In the genomic region with DNA sequence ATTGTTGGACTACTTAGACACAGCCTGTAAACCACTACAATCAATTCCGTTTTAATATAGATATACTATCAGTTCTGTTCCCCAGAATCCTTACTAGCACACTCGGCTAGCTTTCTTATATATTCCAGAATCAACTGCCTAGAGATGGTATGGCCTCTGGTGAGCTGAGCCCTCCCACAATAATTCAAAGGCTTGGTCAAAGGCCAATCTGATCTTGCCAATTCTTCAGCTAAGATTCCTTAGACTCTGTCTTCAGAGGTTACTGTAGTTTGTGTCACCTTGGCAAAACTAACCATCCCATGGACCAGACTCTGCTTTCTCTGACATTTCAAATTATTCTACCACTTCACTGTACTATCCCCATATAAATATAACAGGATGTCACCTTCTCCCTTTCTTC, we compare ENCODE assay signal across 21 mouse cellular contexts. TPM values are rescaled to one million over a fixed set of nuclear protein-coding genes. Genes with fewer than 3 reads are reported as not detected.
DNase-seq lines count a peak whose midpoint lies in the region; ATAC-seq lines count a peak whose summit lies in the region.
"Had no signal": no experiment of that assay in that cellular context is flagged by ENCODE, and none has a peak within 500 bp of the region (broad histone marks: within the 10 kb centered on the region; RNA-seq: fewer than 3 reads in every experiment).

No protein-coding gene starts in this region.

- no peak overlapping the region for H3K9ac ChIP-seq in embryonic facial prominence, embryonic 12.5 days
- no peak overlapping the region for H3K9ac ChIP-seq in embryonic facial prominence, embryonic 13.5 days
- no peak overlapping the region for H3K9ac ChIP-seq in embryonic facial prominence, embryonic 15.5 days
- H3K9ac ChIP-seq: forebrain, embryonic 13.5 days; forebrain, embryonic 15.5 days; forebrain, postnatal 0 days had no signal

- no peaks in the 10 kb centered on the region for H3K36me3 ChIP-seq in embryonic facial prominence, embryonic 12.5 days
- H3K36me3 ChIP-seq in embryonic facial prominence, embryonic 10.5 days (replicated peaks): no peaks in the 10 kb centered on the region
- no peaks in the 10 kb centered on the region for H3K36me3 ChIP-seq in embryonic facial prominence, embryonic 13.5 days
- H3K36me3 ChIP-seq in embryonic facial prominence, embryonic 15.5 days: no peaks in the 10 kb centered on the region
- H3K36me3 ChIP-seq: forebrain, embryonic 15.5 days had no signal

- no peaks in the 10 kb centered on the region for H3K9me3 ChIP-seq in embryonic facial prominence, embryonic 12.5 days
- no peaks in the 10 kb centered on the region for H3K9me3 ChIP-seq in embryonic facial prominence, embryonic 10.5 days
- no peaks in the 10 kb centered on the region for H3K9me3 ChIP-seq in embryonic facial prominence, embryonic 13.5 days
- no peaks in the 10 kb centered on the region for H3K9me3 ChIP-seq in embryonic facial prominence, embryonic 15.5 days (replicated peaks)
- H3K9me3 ChIP-seq: forebrain, embryonic 13.5 days; forebrain, embryonic 15.5 days had no signal

- H3K27me3 ChIP-seq in embryonic facial prominence, embryonic 12.5 days: no peaks in the 10 kb centered on the region
- no peaks in the 10 kb centered on the region for H3K27me3 ChIP-seq in embryonic facial prominence, embryonic 10.5 days (replicated peaks; ENCODE audit: low read depth, poor library complexity, severe bottlenecking)
- no peaks in the 10 kb centered on the region for H3K27me3 ChIP-seq in embryonic facial prominence, embryonic 13.5 days
- no peaks in the 10 kb centered on the region for H3K27me3 ChIP-seq in embryonic facial prominence, embryonic 15.5 days
- H3K27me3 ChIP-seq: forebrain, embryonic 13.5 days; forebrain, embryonic 15.5 days had no signal

- 0 out of 2 replicates have a peak, but pooled peaks cover 3% of the 10 kb centered on the region for H3K4me1 ChIP-seq in embryonic facial prominence, embryonic 12.5 days
- H3K4me1 ChIP-seq in embryonic facial prominence, embryonic 10.5 days: no peaks in the 10 kb centered on the region
- peaks cover 11% of the 10 kb centered on the region for H3K4me1 ChIP-seq in embryonic facial prominence, embryonic 13.5 days
- H3K4me1 ChIP-seq in embryonic facial prominence, embryonic 15.5 days: 0 out of 2 replicates have a peak, but pooled peaks cover 6% of the 10 kb centered on the region
- H3K4me1 ChIP-seq: forebrain, embryonic 13.5 days; forebrain, embryonic 15.5 days had no signal

- H3K4me3 ChIP-seq in embryonic facial prominence, embryonic 12.5 days: no peak overlapping the region
- H3K4me3 ChIP-seq in embryonic facial prominence, embryonic 10.5 days: no peak overlapping the region
- no peak overlapping the region for H3K4me3 ChIP-seq in embryonic facial prominence, embryonic 13.5 days
- no peak overlapping the region for H3K4me3 ChIP-seq in embryonic facial prominence, embryonic 15.5 days (replicated peaks)
- H3K4me3 ChIP-seq: forebrain, embryonic 13.5 days; forebrain, embryonic 15.5 days had no signal

- 75% methylated on average over 2 of the region's 2 CpGs for WGBS in embryonic facial prominence, embryonic 12.5 days
- 81% methylated on average over 2 of the region's 2 CpGs for WGBS in embryonic facial prominence, embryonic 10.5 days
- 63% methylated on average over 2 of the region's 2 CpGs for WGBS in embryonic facial prominence, embryonic 13.5 days
- WGBS in embryonic facial prominence, embryonic 15.5 days: 67% methylated on average over 2 of the region's 2 CpGs

- no peak for ATAC-seq in embryonic facial prominence, embryonic 12.5 days (ENCODE audit: insufficient number of reproducible peaks, insufficient read depth, low FRiP score, low TSS enrichment)
- no peak for ATAC-seq in embryonic facial prominence, embryonic 13.5 days (ENCODE audit: insufficient number of reproducible peaks, insufficient read depth, low FRiP score, low TSS enrichment, low read depth)
- ATAC-seq in embryonic facial prominence, embryonic 15.5 days (ENCODE audit: insufficient number of reproducible peaks, low FRiP score, low TSS enrichment, low read depth): no peak
- 0 out of 2 replicates have a peak, but pooled peaks have one; percentile 10 for ATAC-seq in megakaryocyte-erythroid progenitor cell, adult 5-6 weeks (replicated peaks; ENCODE audit: low FRiP score, low TSS enrichment, poor library complexity, severe bottlenecking)
- ATAC-seq: activated CD4-positive, CD25-positive, alpha-beta regulatory T cell, adult 4 months; forebrain, embryonic 13.5 days; forebrain, embryonic 15.5 days; forebrain, postnatal 0 days had no signal

- H3K27ac ChIP-seq in embryonic facial prominence, embryonic 12.5 days: peak overlapping the region; percentile 6; the same call in 1 of the 2 replicates
- no peak overlapping the region for H3K27ac ChIP-seq in embryonic facial prominence, embryonic 10.5 days (replicated peaks)
- peak overlapping the region; percentile 73 for H3K27ac ChIP-seq in embryonic facial prominence, embryonic 13.5 days
- peak overlapping the region; percentile 73 for H3K27ac ChIP-seq in embryonic facial prominence, embryonic 15.5 days (replicated peaks)
- H3K27ac ChIP-seq: forebrain, embryonic 13.5 days; forebrain, embryonic 15.5 days had no signal

- no peak for DNase-seq in embryonic facial prominence, embryonic 10.5 days (ENCODE audit: low spot score)
- no peak for DNase-seq in cerebellum, adult 18-20 months
- no peak for DNase-seq in left cerebral cortex, adult 11 months (ENCODE audit: low spot score)
- DNase-seq in kidney, adult 8-10 months: no peak
- DNase-seq: adrenal gland, adult 8-10 months; adrenal gland, postnatal 14 days; adrenal gland, postnatal 36 days; cerebellum, adult 11-12 months; cerebellum, adult 8-10 months; cerebellum, adult 9-11 months; cerebellum, postnatal 36 days; embryo, embryonic 11 days; forebrain, postnatal 0 days had no signal

- H3K4me2 ChIP-seq in embryonic facial prominence, embryonic 12.5 days (replicated peaks): no peak overlapping the region
- H3K4me2 ChIP-seq in embryonic facial prominence, embryonic 13.5 days: no peak overlapping the region
- no peak overlapping the region for H3K4me2 ChIP-seq in embryonic facial prominence, embryonic 15.5 days (replicated peaks)
- H3K4me2 ChIP-seq: forebrain, embryonic 13.5 days; forebrain, embryonic 15.5 days had no signal

RNA-seq across cellular contexts. Expression of a gene that starts 25.4 kb away (rescaled TPM):
- 34.4 and 34.6 TPM in 2 replicates for polyA plus RNA-seq in embryonic facial prominence, embryonic 12.5 days (2016; fragmentation: Nextera tagmentation; extraction: Ambion mirVana)
- polyA plus RNA-seq in embryonic facial prominence, embryonic 10.5 days (2016; fragmentation: Nextera tagmentation; extraction: Ambion mirVana): 0.92 and 4.3 TPM in 2 replicates
- polyA plus RNA-seq in embryonic facial prominence, embryonic 13.5 days (2015; fragmentation: Nextera tagmentation; extraction: Ambion mirVana): 170 and 203 TPM in 2 replicates
- 565 and 632 TPM in 2 replicates for polyA plus RNA-seq in embryonic facial prominence, embryonic 15.5 days (2015; fragmentation: Nextera tagmentation; extraction: Ambion mirVana)
- 8.8 and 23.1 TPM in 2 replicates for total RNA-seq in megakaryocyte-erythroid progenitor cell, adult 5-6 weeks (2014; fragmentation: Nextera tagmentation)
- 30.3 and 47.8 TPM in 2 replicates for total RNA-seq in megakaryocyte-erythroid progenitor cell, adult 5-6 weeks (2017)
- total RNA-seq: MEL had no signal
